Mouse (Mus musculus) midbrain, embryonic 16.5 days (tissue): ENCODE measurements around the gene Gm20388. TPM values are rescaled to one million over a fixed set of nuclear protein-coding genes. Genes with fewer than 3 reads are reported as not detected.

Experiments
- ATAC-seq: fragments of 200-750 bp; cut with Nextera tagmentation; 2 replicates; pipeline ENCODE4 v1.8.0; 2017; ENCODE audit warnings: moderate TSS enrichment
- H3K27ac ChIP-seq: fragments of 300-500 bp; sonication (generic); 2 replicates; pipeline ENCODE4 v1.5.1; 2014; ENCODE audit warnings: mild to moderate bottlenecking, low read length, mixed read lengths
- H3K27me3 ChIP-seq: fragments of 300-500 bp; sonication (generic); 2 replicates; pipeline ENCODE4 v1.6.1; 2014; ENCODE audit warnings: low read depth, low read length, mixed read lengths; ENCODE audit not compliant: control insufficient read depth, insufficient read depth
- H3K36me3 ChIP-seq: fragments of 300-500 bp; sonication (generic); 2 replicates; pipeline ENCODE4 v1.6.1; 2014; ENCODE audit warnings: mild to moderate bottlenecking, low read length, moderate library complexity, mixed read lengths; ENCODE audit not compliant: control insufficient read depth, insufficient read depth
- H3K4me1 ChIP-seq: fragments of 300-500 bp; sonication (generic); 2 replicates; pipeline ENCODE4 v1.6.1; 2014; ENCODE audit warnings: mild to moderate bottlenecking, low read length, mixed read lengths; ENCODE audit not compliant: control insufficient read depth, insufficient read depth
- H3K4me2 ChIP-seq: fragments of 300-500 bp; sonication (generic); 2 replicates; pipeline ENCODE4 v1.6.1; 2014; ENCODE audit warnings: mild to moderate bottlenecking, low read length, mixed read lengths
- H3K4me3 ChIP-seq: fragments of 300-500 bp; sonication (generic); 2 replicates; pipeline ENCODE4 v1.5.1; 2014; ENCODE audit warnings: low read depth, mild to moderate bottlenecking, low read length, moderate library complexity, mixed read lengths
- H3K9ac ChIP-seq: fragments of 300-500 bp; sonication (generic); 2 replicates; pipeline ENCODE4 v1.6.1; 2014; ENCODE audit warnings: low read depth, low read length, mixed read lengths
- H3K9me3 ChIP-seq: fragments of 300-500 bp; sonication (generic); replicated peaks from 2 replicates; pipeline ENCODE4 v1.6.1; 2014; ENCODE audit warnings: mild to moderate bottlenecking, low read length, mixed read lengths; ENCODE audit not compliant: control insufficient read depth, poor library complexity, severe bottlenecking
- WGBS: fragments of 180-500 bp; shearing (Covaris S2); extraction: QIAGEN DNeasy Blood & Tissue Kit; methylation state at CpG from one replicate; pipeline ENCODE4 v1.1.7; 2014; 5-methylcytosine and 5-hydroxymethylcytosine counted together
- polyA plus RNA-seq: library from polyadenylated mRNA; unstranded; fragments of >200 nt; fragmentation: Nextera tagmentation; extraction: Ambion mirVana; gene quantifications from 2 replicates; pipeline ENCODE4 v1.2.1, GENCODE M21; 2015

The Gm20388 gene
- polyA plus RNA-seq, 1 experiment from 2014 or later = 7.5 TPM

GRCm38 (mm10) chr8:120119931-120120330 lies 209.3 kb downstream of the Gm20388 start:
- Histone ChIP-seq H3K4me2 (no peak overlapping the region), H3K9ac (no peak overlapping the region), H3K27me3 (no peaks in the 10 kb centered on the region), H3K27ac (no peak overlapping the region), H3K4me1 (peaks cover 5% of the 10 kb centered on the region; the same call in 1 of the 2 replicates), H3K9me3 (no peaks in the 10 kb centered on the region), H3K36me3 (no peaks in the 10 kb centered on the region), H3K4me3 (no peak overlapping the region)
- WGBS = 84% methylated on average over 6 of the region's 6 CpGs
- no peak for ATAC-seq

DNA sequence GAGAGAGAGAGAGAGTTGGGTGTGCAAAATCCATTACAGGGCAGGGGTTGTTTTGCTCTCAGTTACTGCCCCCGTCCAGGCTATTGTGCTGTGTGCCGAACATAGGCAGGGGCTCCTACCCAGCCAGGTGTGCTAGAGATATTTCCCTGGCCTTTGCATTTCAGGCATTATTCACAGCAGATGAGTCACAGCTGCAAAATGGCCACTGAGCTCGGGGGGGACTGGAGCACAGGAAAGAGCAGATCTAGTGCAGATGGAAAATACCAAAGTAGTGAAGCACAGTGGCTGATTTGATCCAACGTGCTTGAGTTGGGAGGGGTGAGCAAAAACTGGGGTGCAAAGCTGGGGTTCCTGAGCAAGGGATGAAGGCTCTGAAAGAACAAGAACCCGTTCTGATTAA lies 210.3 kb downstream of the Gm20388 start:
- Histone ChIP-seq H3K27me3 (no peaks in the 10 kb centered on the region), H3K36me3 (no peaks in the 10 kb centered on the region), H3K9me3 (no peaks in the 10 kb centered on the region), H3K4me1 (peaks cover 11% of the 10 kb centered on the region), H3K4me3 (no peak overlapping the region), H3K4me2 (no peak overlapping the region), H3K9ac (no peak overlapping the region), H3K27ac (no peak overlapping the region)
- no peak for ATAC-seq
- 66% methylated on average over 5 of the region's 5 CpGs for WGBS

- no peaks in the 10 kb centered on the region for H3K36me3 ChIP-seq
- H3K4me2 ChIP-seq = no peak overlapping the region
- no peak overlapping the region for H3K4me3 ChIP-seq
- ATAC-seq = no peak
- 55% methylated on average over 6 of the region's 6 CpGs for WGBS
- no peak overlapping the region for H3K9ac ChIP-seq
- no peaks in the 10 kb centered on the region for H3K9me3 ChIP-seq
- H3K4me1 ChIP-seq = peaks cover 16% of the 10 kb centered on the region
- H3K27ac ChIP-seq = peak overlapping the region; percentile 58; the same call in 1 of the 2 replicates
- H3K27me3 ChIP-seq = no peaks in the 10 kb centered on the region
Observed at GRCm38 (mm10) chr8:120124261-120124660, 213.6 kb downstream of the Gm20388 start.

DNA sequence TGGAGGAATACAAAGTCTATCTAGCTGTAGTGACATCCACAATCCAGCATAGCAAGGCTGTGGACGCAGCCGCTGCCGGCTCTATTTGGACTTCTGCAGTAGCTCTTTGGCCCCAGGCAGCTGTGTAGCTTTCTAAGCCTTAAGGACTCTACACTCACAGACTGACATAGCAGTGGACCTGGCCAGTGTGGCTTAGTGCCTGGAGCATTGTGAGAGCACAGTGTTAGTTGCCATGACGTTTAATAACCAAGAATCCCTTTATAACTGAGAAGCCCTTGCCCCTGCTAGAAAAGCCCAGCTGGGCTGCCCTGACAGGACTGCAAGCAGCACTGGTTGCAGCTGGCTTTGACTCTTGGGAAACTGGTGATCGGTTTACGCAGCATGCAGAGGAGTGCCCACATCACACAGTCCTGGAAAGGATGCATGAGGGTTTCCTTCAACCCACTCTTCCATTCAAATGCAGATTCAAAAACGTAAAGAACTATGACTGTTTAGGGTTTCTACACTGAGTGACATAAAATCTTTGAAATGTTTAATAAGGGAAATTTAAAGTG lies 214.3 kb downstream of the Gm20388 start:
- Histone ChIP-seq H3K9me3 (no peaks in the 10 kb centered on the region), H3K4me2 (0 out of 2 replicates have a peak overlapping the region, but pooled peaks have one; percentile 1), H3K9ac (no peak overlapping the region), H3K27me3 (no peaks in the 10 kb centered on the region), H3K27ac (peak overlapping the region; percentile 58; the same call in 1 of the 2 replicates), H3K4me3 (no peak overlapping the region), H3K4me1 (peaks cover 22% of the 10 kb centered on the region), H3K36me3 (no peaks in the 10 kb centered on the region)
- peak; percentile 38; the same call in 1 of the 2 replicates for ATAC-seq
- 19% methylated on average over 7 of the region's 7 CpGs for WGBS

DNA sequence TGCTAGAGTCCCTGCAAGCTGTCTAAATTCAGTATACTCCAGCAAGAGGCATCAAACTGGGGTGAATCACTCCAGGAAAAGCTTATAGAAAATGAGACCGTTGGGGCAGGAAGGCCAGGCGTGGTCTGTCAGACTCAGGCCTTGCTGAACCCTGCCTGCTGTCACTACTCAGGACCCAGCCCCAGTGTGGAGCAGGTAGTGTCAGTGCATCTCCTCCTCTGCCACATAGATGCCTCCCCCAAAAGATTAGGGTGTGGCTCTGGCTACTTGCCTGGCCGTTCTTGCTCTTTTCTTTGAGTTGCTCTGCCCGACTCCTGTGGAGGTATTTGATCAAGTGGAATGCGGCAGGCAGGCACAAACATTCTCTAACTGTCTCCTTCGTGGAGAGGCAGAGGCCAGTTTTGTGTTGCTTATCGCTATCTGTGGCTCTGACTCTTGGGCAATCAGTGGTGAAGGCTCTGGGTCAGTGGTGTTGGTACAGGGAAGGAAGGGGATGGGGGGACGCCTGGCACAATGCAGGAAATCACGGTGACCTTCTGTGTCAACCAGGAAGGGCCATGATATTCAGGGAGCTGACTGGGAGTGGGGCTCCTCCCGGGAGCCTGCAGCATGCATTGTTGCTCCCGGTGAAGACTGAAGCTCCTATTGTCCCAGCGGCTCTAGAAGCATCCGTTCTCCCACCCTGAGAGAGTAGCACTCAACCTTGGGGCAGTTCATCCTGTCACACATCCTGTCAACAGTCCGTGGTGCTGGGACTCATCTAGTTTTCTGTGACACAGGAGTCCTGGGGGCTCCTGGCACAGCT lies 215.9 kb downstream of the Gm20388 start:
- Histone ChIP-seq H3K27ac (no peak overlapping the region), H3K9me3 (no peaks in the 10 kb centered on the region), H3K4me1 (peaks cover 22% of the 10 kb centered on the region), H3K27me3 (no peaks in the 10 kb centered on the region), H3K36me3 (no peaks in the 10 kb centered on the region), H3K4me3 (no peak overlapping the region), H3K9ac (no peak overlapping the region), H3K4me2 (no peak overlapping the region)
- 22% methylated on average over 14 of the region's 14 CpGs for WGBS
- no peak for ATAC-seq

- Histone ChIP-seq H3K27ac (no peak overlapping the region), H3K27me3 (no peaks in the 10 kb centered on the region), H3K36me3 (no peaks in the 10 kb centered on the region), H3K4me3 (no peak overlapping the region), H3K4me1 (peaks cover 21% of the 10 kb centered on the region), H3K9ac (no peak overlapping the region), H3K4me2 (no peak overlapping the region), H3K9me3 (no peaks in the 10 kb centered on the region)
- no peak for ATAC-seq
- WGBS = 28% methylated on average over 4 of the region's 4 CpGs
Observed at GRCm38 (mm10) chr8:120129547-120129946, 218.9 kb downstream of the Gm20388 start.

- H3K9ac ChIP-seq = no peak overlapping the region
- no peak overlapping the region for H3K4me3 ChIP-seq
- no peaks in the 10 kb centered on the region for H3K9me3 ChIP-seq
- WGBS = 86% methylated on average over 8 of the region's 8 CpGs
- H3K36me3 ChIP-seq = no peaks in the 10 kb centered on the region
- peaks cover 12% of the 10 kb centered on the region for H3K4me1 ChIP-seq
- no peak for ATAC-seq
- H3K27me3 ChIP-seq = no peaks in the 10 kb centered on the region
- no peak overlapping the region for H3K4me2 ChIP-seq
- no peak overlapping the region for H3K27ac ChIP-seq
Observed at GRCm38 (mm10) chr8:120131158-120131557, 220.5 kb downstream of the Gm20388 start.

DNA sequence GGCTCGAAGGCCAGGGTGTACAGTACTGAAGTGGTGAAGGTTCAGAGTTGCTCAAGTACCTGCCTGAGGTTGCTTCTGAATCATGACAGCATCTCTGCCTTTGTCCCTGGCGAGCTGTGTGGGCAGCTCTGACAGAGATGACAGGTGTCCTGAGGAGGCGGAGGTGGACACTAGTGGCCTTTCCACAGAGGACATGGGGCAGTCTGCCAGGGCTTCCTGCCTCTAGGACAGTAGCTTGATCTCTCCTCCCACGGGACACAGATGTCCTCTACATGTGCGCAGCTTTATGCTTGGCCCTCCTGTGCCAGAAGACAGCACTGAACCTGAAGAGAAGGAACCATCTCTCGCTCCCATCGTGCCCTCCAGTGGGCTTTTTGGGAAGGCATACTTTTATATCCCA lies 222.5 kb downstream of the Gm20388 start:
- Histone ChIP-seq H3K4me2 (no peak overlapping the region), H3K9me3 (no peaks in the 10 kb centered on the region), H3K27ac (no peak overlapping the region), H3K4me1 (peaks cover 10% of the 10 kb centered on the region; the same call in 1 of the 2 replicates), H3K27me3 (no peaks in the 10 kb centered on the region), H3K9ac (no peak overlapping the region), H3K4me3 (no peak overlapping the region), H3K36me3 (no peaks in the 10 kb centered on the region)
- ATAC-seq = no peak
- WGBS = 85% methylated on average over 7 of the region's 7 CpGs

DNA sequence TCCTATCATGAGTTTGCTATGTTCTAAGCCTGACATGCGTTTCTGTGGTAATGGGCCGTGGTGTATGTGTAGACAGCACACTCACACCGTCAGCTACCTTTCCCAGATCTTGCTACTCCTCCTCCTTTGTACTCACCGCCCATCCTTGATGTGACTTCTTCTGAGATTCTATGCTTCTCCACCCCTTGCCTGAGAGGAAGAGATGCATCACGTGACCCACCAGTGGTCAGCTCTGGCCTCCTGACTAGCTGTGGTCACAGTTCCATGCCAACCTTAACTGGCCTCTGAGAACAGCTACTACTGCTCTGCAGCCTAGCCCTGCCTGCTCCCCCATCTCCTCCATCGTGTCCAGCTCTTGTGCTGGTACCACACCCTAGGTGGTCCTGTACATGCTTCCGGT lies 225.0 kb downstream of the Gm20388 start:
- H3K4me1 ChIP-seq = 0 out of 2 replicates have a peak, but pooled peaks cover 3% of the 10 kb centered on the region
- 95% methylated on average over 7 of the region's 7 CpGs for whole genome bisulfite sequencing
- H3K9me3 ChIP-seq = no peaks in the 10 kb centered on the region
- H3K27ac ChIP-seq = no peak overlapping the region
- no peak overlapping the region for H3K9ac ChIP-seq
- no peak overlapping the region for H3K4me3 ChIP-seq
- ATAC-seq = no peak
- no peaks in the 10 kb centered on the region for H3K36me3 ChIP-seq
- H3K27me3 ChIP-seq = no peaks in the 10 kb centered on the region
- H3K4me2 ChIP-seq = no peak overlapping the region
